Mouse (Mus musculus) C2C12 (cell line): Measurements from ENCODE around the gene Olfr370. TPM values are rescaled to one million over a fixed set of nuclear protein-coding genes. Genes with fewer than 3 reads are reported as not detected.
"Not testable (repeated sequence)": the region's sequence is repeated elsewhere in the genome, so short reads cannot be mapped to it uniquely, and the experiment has no call there.

Experiments used
- H3K27me3 ChIP-seq: one replicate; pipeline ENCODE4 v1.6.1; 2011; ENCODE audit not compliant: control insufficient read depth, insufficient read depth, insufficient read length
- H3K36me3 ChIP-seq: one replicate; pipeline ENCODE4 v1.6.1; 2011; ENCODE audit not compliant: control insufficient read depth, insufficient read depth
- H3K4me3 ChIP-seq: one replicate; pipeline ENCODE4 v1.5.1; 2011; ENCODE audit warnings: mild to moderate bottlenecking, control low read depth; ENCODE audit not compliant: poor library complexity, insufficient read depth, severe bottlenecking
- H3K79me2 ChIP-seq: one replicate; pipeline ENCODE4 v1.6.1; 2011; ENCODE audit not compliant: control insufficient read depth, insufficient read depth
- H3K79me3 ChIP-seq: one replicate; pipeline ENCODE4 v1.6.1; 2011; ENCODE audit warnings: low read depth, control low read depth
- H3ac ChIP-seq: one replicate; pipeline ENCODE3; 2011; ENCODE audit warnings: low read depth; ENCODE audit not compliant: control insufficient read depth, insufficient read length
- CEBPB ChIP-seq: IDR thresholded peaks from one replicate; pipeline ENCODE4 v1.6.1; 2011; ENCODE audit warnings: low read depth, mild to moderate bottlenecking, control low read depth, moderate library complexity
- CTCF ChIP-seq: IDR thresholded peaks from one replicate; pipeline ENCODE4 v1.5.1; 2011; ENCODE audit not compliant: control insufficient read depth, insufficient read depth, insufficient read length
- FOSL1 ChIP-seq: IDR thresholded peaks from one replicate; pipeline ENCODE4 v1.8.0; 2011; ENCODE audit warnings: mild to moderate bottlenecking, low read length; ENCODE audit not compliant: poor library complexity, insufficient read depth, severe bottlenecking
- MAX ChIP-seq: IDR thresholded peaks from one replicate; pipeline ENCODE4 v1.6.1; 2011; ENCODE audit warnings: mild to moderate bottlenecking, control low read depth
- MYOD1 ChIP-seq: IDR thresholded peaks from one replicate; pipeline ENCODE4 v1.6.1; 2011; ENCODE audit warnings: low read depth; ENCODE audit not compliant: control insufficient read depth, insufficient read length
- MYOG ChIP-seq: IDR thresholded peaks from one replicate; pipeline ENCODE4 v1.6.1; 2011; ENCODE audit not compliant: control insufficient read depth, insufficient read length; ENCODE audit errors: extremely low read depth
- USF1 ChIP-seq: IDR thresholded peaks from one replicate; pipeline ENCODE4 v1.6.1; 2011; ENCODE audit warnings: low read depth, mild to moderate bottlenecking, control low read depth, moderate library complexity
- polyA plus RNA-seq: library from polyadenylated mRNA; unstranded; fragments of >200 nt; fragmentation: generic; extraction: Trizol; gene quantifications from one replicate; pipeline ENCODE4 v1.2.1, GENCODE M21; 2012; ENCODE audit warnings: missing spikeins

Gene Olfr370
- polyA plus RNA-seq, 1 experiment, result not detected

GRCm38 (mm10) chr8:83568755-83569154, 33.2 kb downstream of the Olfr370 start:
- H3ac ChIP-seq, result no peak overlapping the region
- peaks cover 16% of the 10 kb centered on the region for H3K36me3 ChIP-seq
- no peak for TF ChIP-seq MYOG
- no peak for TF ChIP-seq CTCF
- TF ChIP-seq MYOD1, result no peak
- no peak for TF ChIP-seq MAX
- no peak for TF ChIP-seq USF1
- TF ChIP-seq CEBPB, result no peak
- TF ChIP-seq FOSL1, result no peak
- peaks cover 26% of the 10 kb centered on the region for H3K79me2 ChIP-seq
- H3K27me3 ChIP-seq, result no peaks in the 10 kb centered on the region
- H3K4me3 ChIP-seq, result no peak overlapping the region
- peaks cover 15% of the 10 kb centered on the region for H3K79me3 ChIP-seq

- H3K36me3 ChIP-seq, result peaks cover 16% of the 10 kb centered on the region
- no peak overlapping the region for H3ac ChIP-seq
- peaks cover 15% of the 10 kb centered on the region for H3K79me3 ChIP-seq
- TF ChIP-seq MYOD1, result no peak
- TF ChIP-seq CEBPB, result no peak
- TF ChIP-seq MAX, result no peak
- TF ChIP-seq FOSL1, result no peak
- no peak overlapping the region for H3K4me3 ChIP-seq
- H3K79me2 ChIP-seq, result peaks cover 26% of the 10 kb centered on the region
- H3K27me3 ChIP-seq, result no peaks in the 10 kb centered on the region
These were observed 33.6 kb downstream of the Olfr370 start for GRCm38 (mm10) chr8:83569165-83569564.

- H3K79me2 ChIP-seq, result peaks cover 36% of the 10 kb centered on the region
- H3K79me3 ChIP-seq, result peaks cover 16% of the 10 kb centered on the region
- TF ChIP-seq MYOG (no peak), MAX (no peak), CTCF (no peak), MYOD1 (no peak), FOSL1 (no peak), CEBPB (no peak), USF1 (no peak)
- H3K4me3 ChIP-seq, result no peak overlapping the region
- H3K27me3 ChIP-seq, result no peaks in the 10 kb centered on the region
- H3K36me3 ChIP-seq, result peaks cover 16% of the 10 kb centered on the region
- no peak overlapping the region for H3ac ChIP-seq
These were observed 34.9 kb downstream of the Olfr370 start for GRCm38 (mm10) chr8:83570272-83571000.

GRCm38 (mm10) chr8:83571001-83571340, 35.4 kb downstream of the Olfr370 start:
- peaks cover 16% of the 10 kb centered on the region for H3K79me3 ChIP-seq
- peaks cover 16% of the 10 kb centered on the region for H3K36me3 ChIP-seq
- H3K4me3 ChIP-seq, H3K27me3 ChIP-seq, H3ac ChIP-seq: not testable (repeated sequence)
- H3K79me2 ChIP-seq, result peaks cover 40% of the 10 kb centered on the region

GRCm38 (mm10) chr8:83571791-83572190, 36.2 kb downstream of the Olfr370 start:
- no peaks in the 10 kb centered on the region for H3K27me3 ChIP-seq
- H3ac ChIP-seq, result no peak overlapping the region
- TF ChIP-seq CTCF, result no peak
- TF ChIP-seq MAX, result no peak
- TF ChIP-seq USF1, result no peak
- no peak for TF ChIP-seq CEBPB
- TF ChIP-seq MYOG, result no peak
- TF ChIP-seq MYOD1, result no peak
- TF ChIP-seq FOSL1, result no peak
- H3K79me2 ChIP-seq, result peaks cover 46% of the 10 kb centered on the region
- peaks cover 16% of the 10 kb centered on the region for H3K36me3 ChIP-seq
- H3K4me3 ChIP-seq, result no peak overlapping the region
- peaks cover 16% of the 10 kb centered on the region for H3K79me3 ChIP-seq

GRCm38 (mm10) chr8:83572246-83572812, 36.7 kb downstream of the Olfr370 start:
- Histone ChIP-seq H3ac (no peak overlapping the region), H3K4me3 (no peak overlapping the region), H3K27me3 (no peaks in the 10 kb centered on the region), H3K36me3 (peaks cover 16% of the 10 kb centered on the region), H3K79me2 (peaks cover 46% of the 10 kb centered on the region), H3K79me3 (peaks cover 13% of the 10 kb centered on the region)
- TF ChIP-seq FOSL1, result no peak
- no peak for TF ChIP-seq CTCF
- no peak for TF ChIP-seq MAX
